Mouse (Mus musculus) embryonic facial prominence, embryonic 12.5 days (tissue): Measurements from ENCODE around the gene Il24. TPM values are rescaled to one million over a fixed set of nuclear protein-coding genes. Genes with fewer than 3 reads are reported as not detected.

Experiments
- ATAC-seq: fragments of 200-750 bp; cut with Nextera tagmentation; 2 replicates; pipeline ENCODE4 v1.8.0; 2017; ENCODE audit not compliant: insufficient number of reproducible peaks, insufficient read depth, low FRiP score, low TSS enrichment
- H3K27ac ChIP-seq: fragments of 300-500 bp; sonication (generic); 2 replicates; pipeline ENCODE4 v1.5.1; 2016; ENCODE audit warnings: mild to moderate bottlenecking
- H3K27me3 ChIP-seq: fragments of 300-500 bp; sonication (generic); 2 replicates; pipeline ENCODE4 v1.6.1; 2016; ENCODE audit warnings: mild to moderate bottlenecking, moderate library complexity
- H3K36me3 ChIP-seq: fragments of 300-500 bp; sonication (generic); 2 replicates; pipeline ENCODE4 v1.6.1; 2016; ENCODE audit warnings: mild to moderate bottlenecking
- H3K4me1 ChIP-seq: fragments of 300-500 bp; sonication (generic); 2 replicates; pipeline ENCODE4 v1.6.1; 2016
- H3K4me2 ChIP-seq: fragments of 300-500 bp; sonication (generic); replicated peaks from 2 replicates; pipeline ENCODE4 v1.6.1; 2016; ENCODE audit warnings: mild to moderate bottlenecking, moderate library complexity
- H3K4me3 ChIP-seq: fragments of 300-500 bp; sonication (generic); 2 replicates; pipeline ENCODE4 v1.5.1; 2016; ENCODE audit warnings: mild to moderate bottlenecking
- H3K9ac ChIP-seq: fragments of 300-500 bp; sonication (generic); 2 replicates; pipeline ENCODE4 v1.6.1; 2016; ENCODE audit warnings: mild to moderate bottlenecking, moderate library complexity
- H3K9me3 ChIP-seq: fragments of 300-500 bp; sonication (generic); 2 replicates; pipeline ENCODE4 v1.6.1; 2016; ENCODE audit warnings: mild to moderate bottlenecking, moderate library complexity
- WGBS: fragments of 180-500 bp; shearing (Covaris S2); methylation state at CpG from one replicate; pipeline ENCODE4 v1.1.7; 2016; 5-methylcytosine and 5-hydroxymethylcytosine counted together
- polyA plus RNA-seq: library from polyadenylated mRNA; unstranded; fragments of >200 nt; fragmentation: Nextera tagmentation; extraction: Ambion mirVana; gene quantifications from 2 replicates; pipeline ENCODE4 v1.2.1, GENCODE M21; 2016

The Il24 gene
- polyA plus RNA-seq, 1 experiment from 2014 or later = not detected

DNA sequence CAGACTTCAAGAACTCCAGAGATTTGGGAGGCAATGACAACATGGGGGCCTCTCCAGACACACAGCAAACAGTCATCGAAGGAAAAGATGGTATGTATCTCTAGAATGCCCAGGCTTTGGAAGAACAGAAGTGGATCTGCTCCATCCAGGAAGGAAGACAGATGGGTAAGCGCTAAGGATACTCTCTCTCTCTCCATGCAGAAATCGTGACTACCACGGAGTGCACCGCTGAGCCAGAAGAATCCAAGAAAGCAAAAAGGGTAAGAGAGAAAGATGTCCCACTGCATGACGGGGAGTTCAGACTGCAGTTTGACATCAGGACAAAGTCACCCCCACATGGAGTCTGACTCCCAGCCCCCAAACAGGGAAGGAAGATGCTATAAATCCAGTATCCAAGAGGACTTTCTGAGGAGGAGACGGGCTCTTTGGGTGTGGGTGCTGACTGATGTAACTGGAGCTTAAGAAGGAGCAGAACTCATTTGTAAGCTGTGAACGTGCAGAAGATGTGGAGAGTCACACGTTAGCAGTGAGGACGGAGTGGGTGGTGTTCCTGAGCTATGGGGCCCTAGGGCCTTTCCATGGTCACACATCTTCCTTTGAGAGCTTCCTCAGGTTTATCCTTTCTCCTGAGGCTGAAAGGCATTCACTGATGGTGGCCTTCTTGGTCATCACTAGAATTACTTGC, 37.6 kb downstream of the Il24 start:
- Histone ChIP-seq H3K27me3 (no peaks in the 10 kb centered on the region), H3K27ac (no peak overlapping the region), H3K9ac (no peak overlapping the region), H3K4me2 (no peak overlapping the region), H3K9me3 (no peaks in the 10 kb centered on the region), H3K4me3 (no peak overlapping the region), H3K4me1 (no peaks in the 10 kb centered on the region), H3K36me3 (no peaks in the 10 kb centered on the region)
- ATAC-seq = no peak
- WGBS = 86% methylated on average over 10 of the region's 10 CpGs

DNA sequence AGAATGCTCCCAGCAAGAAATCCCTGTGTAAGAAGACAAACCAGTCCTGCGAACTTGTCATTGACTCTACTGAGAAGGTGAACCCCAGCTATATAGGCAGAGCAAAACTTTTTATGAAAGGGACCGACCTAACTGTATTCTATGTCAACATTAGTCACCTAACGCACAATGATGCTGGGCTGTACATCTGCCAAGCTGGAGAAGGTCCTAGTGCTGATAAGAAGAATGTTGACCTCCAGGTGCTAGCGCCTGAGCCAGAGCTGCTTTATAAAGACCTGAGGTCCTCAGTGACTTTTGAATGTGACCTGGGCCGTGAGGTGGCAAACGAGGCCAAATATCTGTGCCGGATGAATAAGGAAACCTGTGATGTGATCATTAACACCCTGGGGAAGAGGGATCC, 42.7 kb downstream of the Il24 start:
- WGBS = 87% methylated on average over 7 of the region's 7 CpGs

DNA sequence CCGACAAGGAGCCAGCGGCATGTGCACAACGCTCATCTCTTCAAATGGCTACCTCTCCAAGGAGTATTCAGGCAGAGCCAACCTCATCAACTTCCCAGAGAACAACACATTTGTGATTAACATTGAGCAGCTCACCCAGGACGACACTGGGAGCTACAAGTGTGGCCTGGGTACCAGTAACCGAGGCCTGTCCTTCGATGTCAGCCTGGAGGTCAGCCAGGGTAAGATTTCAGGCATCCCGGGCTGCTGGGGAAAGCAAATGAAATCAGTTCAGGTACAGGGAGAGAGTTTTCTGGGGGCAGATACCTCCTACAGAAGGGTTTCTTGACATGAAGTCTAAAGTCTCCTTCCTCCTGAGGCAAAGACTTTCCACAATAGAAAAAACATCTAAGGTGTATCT, 45.6 kb downstream of the Il24 start:
- no peak overlapping the region for H3K4me2 ChIP-seq
- H3K4me3 ChIP-seq = no peak overlapping the region
- H3K27ac ChIP-seq = no peak overlapping the region
- 86% methylated on average over 7 of the region's 7 CpGs for WGBS
- H3K9ac ChIP-seq = no peak overlapping the region
- ATAC-seq = no peak
- H3K36me3 ChIP-seq = no peaks in the 10 kb centered on the region
- no peaks in the 10 kb centered on the region for H3K9me3 ChIP-seq
- no peaks in the 10 kb centered on the region for H3K4me1 ChIP-seq
- H3K27me3 ChIP-seq = no peaks in the 10 kb centered on the region

More for the DNA sequence above, 42.7 kb downstream of the Il24 start:
- Histone ChIP-seq H3K27ac (no peak overlapping the region), H3K4me2 (no peak overlapping the region), H3K4me3 (no peak overlapping the region), H3K27me3 (no peaks in the 10 kb centered on the region), H3K9ac (no peak overlapping the region), H3K4me1 (no peaks in the 10 kb centered on the region), H3K9me3 (no peaks in the 10 kb centered on the region), H3K36me3 (no peaks in the 10 kb centered on the region)
- ATAC-seq = no peak

DNA sequence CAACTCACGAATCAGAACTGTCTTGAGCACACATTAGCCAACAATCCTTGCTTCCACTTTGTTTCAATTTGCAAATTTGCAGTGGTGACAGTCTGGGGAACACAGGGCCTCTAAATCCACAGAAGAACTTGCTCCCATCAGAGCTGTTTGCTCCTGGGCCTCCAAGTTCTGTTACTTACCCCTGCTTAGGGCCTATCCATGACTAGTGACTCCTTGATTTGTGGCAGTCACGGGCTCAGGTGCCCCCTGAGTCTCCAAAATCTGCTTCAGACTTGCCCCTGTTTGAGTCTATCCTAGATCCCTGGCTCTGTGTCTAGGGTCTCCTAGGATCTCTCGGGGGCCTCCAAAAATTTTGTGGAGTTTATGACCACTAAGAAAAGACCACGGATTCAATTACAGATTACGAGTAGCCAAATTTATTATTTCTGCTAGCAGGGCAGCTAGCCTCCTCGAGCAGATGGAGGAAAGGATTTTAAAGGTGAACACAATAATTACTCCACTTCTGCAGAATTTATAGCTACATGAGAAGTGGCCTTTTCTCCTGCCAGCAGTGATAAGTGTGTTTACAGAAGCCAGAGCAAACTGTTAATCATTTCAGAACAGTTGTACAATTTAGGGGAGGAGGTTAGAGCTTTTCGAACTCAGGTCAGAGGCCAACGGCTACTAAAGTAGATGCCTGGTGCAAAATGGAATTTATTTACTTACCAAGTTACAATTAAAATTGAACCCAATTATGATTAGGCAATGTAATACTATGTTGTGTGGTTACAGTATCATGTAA, 46.5 kb downstream of the Il24 start:
- 76% methylated on average over 8 of the region's 8 CpGs for WGBS
- no peak overlapping the region for H3K4me3 ChIP-seq
- H3K27me3 ChIP-seq = no peaks in the 10 kb centered on the region
- no peaks in the 10 kb centered on the region for H3K9me3 ChIP-seq
- no peaks in the 10 kb centered on the region for H3K4me1 ChIP-seq
- H3K4me2 ChIP-seq = no peak overlapping the region
- ATAC-seq = no peak
- no peak overlapping the region for H3K27ac ChIP-seq
- no peak overlapping the region for H3K9ac ChIP-seq
- no peaks in the 10 kb centered on the region for H3K36me3 ChIP-seq

DNA sequence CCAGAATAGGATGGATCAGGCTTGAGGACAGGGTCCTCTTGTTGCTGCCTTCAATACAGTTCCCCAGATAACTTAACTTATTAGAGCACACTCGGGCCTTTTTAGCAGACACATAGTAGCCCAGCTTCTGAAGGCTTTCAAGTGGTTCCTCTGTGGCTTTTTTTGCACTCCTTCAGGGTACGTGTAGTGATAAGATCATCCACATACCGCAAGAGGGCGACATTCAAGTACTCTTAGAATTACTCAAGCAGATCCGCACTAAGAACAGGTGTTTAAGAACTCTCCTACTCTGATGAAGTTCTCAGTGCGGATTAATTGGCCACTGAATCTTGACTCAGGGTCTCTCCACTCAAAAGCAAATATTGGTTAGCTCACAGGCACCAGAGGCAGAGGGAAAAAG, 49.0 kb downstream of the Il24 start:
- WGBS = 54% methylated on average over 6 of the region's 6 CpGs
- no peaks in the 10 kb centered on the region; the same call in 1 of the 2 replicates for H3K4me1 ChIP-seq
- H3K9me3 ChIP-seq = no peaks in the 10 kb centered on the region
- no peak overlapping the region for H3K4me2 ChIP-seq
- ATAC-seq = no peak
- no peak overlapping the region for H3K4me3 ChIP-seq
- H3K27ac ChIP-seq = no peak overlapping the region
- no peak overlapping the region for H3K9ac ChIP-seq
- H3K27me3 ChIP-seq = no peaks in the 10 kb centered on the region
- H3K36me3 ChIP-seq = no peaks in the 10 kb centered on the region

DNA sequence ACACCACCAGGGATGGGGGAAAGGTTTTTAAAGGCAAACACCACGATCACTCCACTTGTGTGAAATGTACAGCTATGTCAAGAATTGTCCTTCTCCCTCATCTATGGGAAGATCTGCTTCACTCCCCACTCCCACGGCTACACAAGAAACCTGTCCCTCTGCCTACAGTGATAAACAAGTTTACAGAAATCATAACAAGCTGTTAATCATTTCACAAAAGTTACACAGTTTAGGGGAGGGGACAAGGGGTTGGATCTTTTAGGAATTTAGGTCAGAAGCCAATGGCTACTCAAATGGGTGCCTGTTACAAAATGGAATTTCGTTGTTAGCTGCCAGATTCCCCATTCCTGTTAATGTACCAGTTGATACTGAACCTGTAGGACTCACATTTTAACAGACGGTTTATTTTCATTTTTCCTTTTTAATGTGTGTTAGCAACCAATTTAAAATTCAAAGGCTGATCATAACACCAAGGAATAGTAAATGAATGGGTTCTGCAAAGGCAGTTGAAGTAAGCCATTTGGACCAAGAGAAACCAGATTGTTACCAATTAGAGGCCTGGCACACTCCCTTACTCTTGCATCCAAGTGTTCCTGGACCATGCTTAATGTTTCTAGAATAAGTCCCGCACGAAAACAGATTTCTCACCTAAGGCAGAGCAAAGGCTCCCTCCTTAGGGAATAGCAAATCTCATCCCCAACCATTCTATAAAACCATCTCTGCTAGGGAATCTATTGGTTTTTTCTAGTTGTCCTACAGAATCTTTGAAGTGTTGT, 51.9 kb downstream of the Il24 start:
- no peaks in the 10 kb centered on the region for H3K27me3 ChIP-seq
- no peaks in the 10 kb centered on the region for H3K9me3 ChIP-seq
- no peaks in the 10 kb centered on the region for H3K36me3 ChIP-seq
- ATAC-seq = no peak
- H3K9ac ChIP-seq = no peak overlapping the region
- no peak overlapping the region for H3K4me3 ChIP-seq
- H3K27ac ChIP-seq = no peak overlapping the region
- H3K4me1 ChIP-seq = no peaks in the 10 kb centered on the region; the same call in 1 of the 2 replicates
- 85% methylated on average over 6 of the region's 6 CpGs for whole genome bisulfite sequencing
- no peak overlapping the region for H3K4me2 ChIP-seq

DNA sequence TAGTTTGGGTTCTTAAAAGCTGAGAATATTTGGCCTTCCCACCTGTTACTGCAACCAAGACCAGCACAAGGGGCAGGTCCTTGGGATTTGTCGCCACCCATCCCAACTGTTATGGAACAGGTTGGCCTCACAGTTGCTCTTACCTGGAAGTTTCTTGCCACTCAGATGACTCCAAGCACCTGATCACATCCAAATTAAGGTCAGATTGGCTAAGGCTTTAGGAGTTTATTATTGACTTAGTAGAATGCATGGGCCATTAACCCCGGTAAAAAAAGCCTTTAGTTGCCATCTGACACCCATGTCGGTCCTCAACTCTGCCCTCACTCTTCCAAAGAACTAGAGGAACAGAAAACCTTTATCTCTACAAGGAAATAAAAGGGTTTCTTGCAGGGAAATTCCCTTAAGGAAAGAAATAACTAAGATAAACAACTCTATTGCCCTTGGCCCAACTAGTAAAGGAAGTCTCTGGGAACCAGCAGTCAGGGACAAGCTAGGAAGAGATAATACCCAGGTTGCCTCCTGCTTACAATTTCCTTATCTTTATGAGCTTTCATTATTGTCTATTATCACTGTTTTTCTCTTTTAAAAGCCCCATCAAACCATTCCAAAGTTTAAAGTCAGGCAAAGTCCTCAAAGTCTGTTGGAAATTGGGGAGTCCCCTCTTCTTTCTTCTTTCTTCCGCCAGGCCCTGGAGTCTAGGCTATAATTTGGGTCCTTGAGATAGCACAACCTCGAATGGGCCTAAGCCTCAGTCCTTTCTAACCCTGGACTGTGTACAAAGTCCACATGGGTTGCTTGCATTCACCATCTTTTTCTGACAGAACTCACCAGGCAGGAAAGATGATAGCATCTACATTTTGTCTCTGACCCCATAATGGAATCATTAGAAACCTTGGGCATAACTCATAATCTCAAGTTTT, 54.8 kb downstream of the Il24 start:
- 74% methylated on average over 5 of the region's 5 CpGs for WGBS
- no peak for ATAC-seq
- H3K9me3 ChIP-seq = no peaks in the 10 kb centered on the region
- H3K4me3 ChIP-seq = no peak overlapping the region
- H3K4me1 ChIP-seq = no peaks in the 10 kb centered on the region; the same call in 1 of the 2 replicates
- H3K9ac ChIP-seq = no peak overlapping the region
- H3K27me3 ChIP-seq = no peaks in the 10 kb centered on the region
- H3K36me3 ChIP-seq = no peaks in the 10 kb centered on the region
- no peak overlapping the region for H3K4me2 ChIP-seq
- no peak overlapping the region for H3K27ac ChIP-seq

Other genes with a start within 250 kb of the Il24 start
- gene C4bp, start 225.8 kb downstream of the Il24 start, polyA plus RNA-seq = not detected in 2 replicates
- gene Gm29427, start 171.7 kb downstream of the Il24 start, polyA plus RNA-seq = not detected in 2 replicates
- 11.9 and 13.4 TPM in 2 replicates for gene Yod1, start 170.1 kb downstream of the Il24 start, polyA plus RNA-seq
- 10.0 and 11.2 TPM in 2 replicates for gene Pfkfb2, start 158.2 kb downstream of the Il24 start, polyA plus RNA-seq
- gene AA986860, start 155.5 kb downstream of the Il24 start, polyA plus RNA-seq = 0.83 and 1.00 TPM in 2 replicates
- not detected in 2 replicates for gene Fcamr, start 86.6 kb downstream of the Il24 start, polyA plus RNA-seq
- not detected in 2 replicates for gene Pigr, start 60.8 kb downstream of the Il24 start, polyA plus RNA-seq
- gene Fcmr, start 21.8 kb downstream of the Il24 start, polyA plus RNA-seq = not detected in 2 replicates
- gene Il20, start 24.0 kb upstream of the Il24 start, polyA plus RNA-seq = not detected in 2 replicates
- gene Il19, start 52.7 kb upstream of the Il24 start, polyA plus RNA-seq = 0.33 and 0.46 TPM in 2 replicates
- not detected in 2 replicates for gene Il10, start 132.4 kb upstream of the Il24 start, polyA plus RNA-seq
- gene Mapkapk2, start 210.4 kb upstream of the Il24 start, polyA plus RNA-seq = 62.3 and 63.1 TPM in 2 replicates